Mouse (Mus musculus): ENCODE measurements at regions not wholly inside any gene's neighbourhood (a gene's known extent, or its start where the extent isn't known, plus 50 kb on each side); places are given as distances from the start of the nearest gene placed in this dataset.

DNA sequence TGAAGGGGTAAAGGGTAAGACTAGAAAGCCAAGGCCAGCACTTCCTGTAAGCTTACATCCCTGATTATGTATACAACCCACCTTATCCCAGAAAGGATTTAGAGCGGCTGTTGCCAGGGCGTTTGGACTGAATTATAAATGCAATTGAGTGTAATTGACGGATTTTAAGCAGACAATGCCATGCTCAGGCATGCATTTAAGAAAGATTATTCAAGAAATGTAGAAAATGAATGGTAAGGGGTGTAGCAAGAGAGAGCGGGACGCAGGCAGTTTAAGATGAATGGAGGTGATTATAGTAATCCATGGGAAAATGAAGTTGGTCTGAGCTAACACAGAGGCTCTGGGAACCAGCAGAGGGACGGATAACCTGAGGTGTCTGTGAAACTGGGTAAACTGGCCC is 229.2 kb upstream of the Sox9 start:
- Histone ChIP-seq H3K27me3 (no peaks in the 10 kb centered on the region), H3K4me1 (peaks cover 13% of the 10 kb centered on the region), H3K9me3 (no peaks in the 10 kb centered on the region), H3K4me3 (no peak overlapping the region), H3K9ac (replicated peaks) (no peak overlapping the region), H3K27ac (replicated peaks) (no peak overlapping the region), H3K36me3 (no peaks in the 10 kb centered on the region), H3K4me2 (replicated peaks) (no peak overlapping the region)
- peak; percentile 30; the same call in 1 of the 2 replicates for ATAC-seq (ENCODE audit: low FRiP score, low read depth)
- 14% methylated on average over 6 of the region's 6 CpGs for WGBS

GRCm38 (mm10) chr11:112563027-112563426 is 219.0 kb upstream of the Sox9 start:
- H3K4me1 ChIP-seq: no peaks in the 10 kb centered on the region
- no peak overlapping the region for H3K9ac ChIP-seq (replicated peaks)
- ATAC-seq (ENCODE audit: low FRiP score, low read depth): no peak
- H3K4me3 ChIP-seq: no peak overlapping the region
- no peaks in the 10 kb centered on the region; the same call in 1 of the 2 replicates for H3K27me3 ChIP-seq
- 90% methylated on average over 9 of the region's 9 CpGs for WGBS
- no peak overlapping the region for H3K27ac ChIP-seq (replicated peaks)
- no peaks in the 10 kb centered on the region for H3K9me3 ChIP-seq
- H3K4me2 ChIP-seq (replicated peaks): no peak overlapping the region
- H3K36me3 ChIP-seq: no peaks in the 10 kb centered on the region

DNA sequence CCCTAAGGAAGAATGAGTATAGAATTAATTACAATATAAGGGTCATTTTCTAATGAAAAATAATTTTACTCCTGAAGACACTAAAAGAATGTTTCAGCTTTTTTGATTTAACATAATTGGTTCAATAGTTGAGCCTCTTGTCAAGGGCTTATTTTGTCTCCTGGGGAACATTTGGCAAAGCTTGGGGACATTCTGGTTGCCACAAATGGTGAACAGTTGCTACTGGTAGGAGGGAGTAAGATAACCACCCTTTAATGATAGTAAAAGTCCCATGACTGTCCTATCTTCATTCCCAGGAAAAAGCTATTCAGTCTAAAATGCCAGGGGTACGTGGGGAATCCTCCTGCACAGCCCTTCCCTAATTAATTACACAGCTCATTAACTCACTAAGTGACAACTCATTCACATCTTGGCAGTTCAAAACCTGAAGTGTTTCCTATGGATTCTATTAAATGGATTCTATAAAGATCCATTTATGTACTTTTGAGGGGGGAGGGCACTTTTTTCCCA is 217.3 kb upstream of the Sox9 start:
- ATAC-seq (ENCODE audit: low FRiP score, low read depth): no peak
- H3K27me3 ChIP-seq: no peaks in the 10 kb centered on the region; the same call in 1 of the 2 replicates
- 35% methylated on average over 1 of the region's 1 CpGs for WGBS
- no peak overlapping the region for H3K4me3 ChIP-seq
- H3K27ac ChIP-seq (replicated peaks): no peak overlapping the region
- H3K9me3 ChIP-seq: no peaks in the 10 kb centered on the region
- H3K4me1 ChIP-seq: no peaks in the 10 kb centered on the region
- H3K9ac ChIP-seq (replicated peaks): no peak overlapping the region
- H3K36me3 ChIP-seq: no peaks in the 10 kb centered on the region
- no peak overlapping the region for H3K4me2 ChIP-seq (replicated peaks)

DNA sequence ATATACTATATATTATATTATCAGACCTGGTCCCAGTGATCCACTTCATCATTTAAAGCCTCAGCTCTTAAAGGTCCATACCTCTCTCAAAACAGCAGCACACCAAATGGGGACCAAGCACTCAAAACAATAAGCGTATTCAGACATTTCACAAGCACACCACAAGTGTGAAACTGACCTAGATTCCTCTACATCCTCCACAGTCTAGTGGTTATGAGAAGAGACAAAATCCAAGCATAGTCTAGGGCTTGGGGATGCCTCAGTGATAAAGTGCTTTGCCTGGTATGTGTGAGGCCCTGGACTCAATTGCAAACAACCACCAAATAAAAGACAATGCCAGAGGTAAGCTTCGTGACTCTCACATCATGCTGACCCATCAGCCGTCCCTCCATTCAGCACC is 216.0 kb upstream of the Sox9 start:
- Histone ChIP-seq H3K36me3 (no peaks in the 10 kb centered on the region), H3K4me3 (no peak overlapping the region), H3K9ac (replicated peaks) (no peak overlapping the region), H3K9me3 (no peaks in the 10 kb centered on the region), H3K4me2 (replicated peaks) (no peak overlapping the region), H3K27ac (replicated peaks) (no peak overlapping the region), H3K4me1 (no peaks in the 10 kb centered on the region), H3K27me3 (no peaks in the 10 kb centered on the region; the same call in 1 of the 2 replicates)
- no peak for ATAC-seq (ENCODE audit: low FRiP score, low read depth)
- WGBS: 89% methylated on average over 3 of the region's 3 CpGs

GRCm38 (mm10) chr11:112587386-112587785 is 194.6 kb upstream of the Sox9 start:
- H3K4me3 ChIP-seq: no peak overlapping the region
- no peaks in the 10 kb centered on the region for H3K36me3 ChIP-seq
- H3K27me3 ChIP-seq: no peaks in the 10 kb centered on the region
- no peak for ATAC-seq (ENCODE audit: low FRiP score, low read depth)
- H3K9me3 ChIP-seq: peaks cover 6% of the 10 kb centered on the region
- no peak overlapping the region for H3K4me2 ChIP-seq (replicated peaks)
- H3K9ac ChIP-seq (replicated peaks): no peak overlapping the region
- H3K27ac ChIP-seq (replicated peaks): no peak overlapping the region
- peaks cover 3% of the 10 kb centered on the region; the same call in 1 of the 2 replicates for H3K4me1 ChIP-seq

DNA sequence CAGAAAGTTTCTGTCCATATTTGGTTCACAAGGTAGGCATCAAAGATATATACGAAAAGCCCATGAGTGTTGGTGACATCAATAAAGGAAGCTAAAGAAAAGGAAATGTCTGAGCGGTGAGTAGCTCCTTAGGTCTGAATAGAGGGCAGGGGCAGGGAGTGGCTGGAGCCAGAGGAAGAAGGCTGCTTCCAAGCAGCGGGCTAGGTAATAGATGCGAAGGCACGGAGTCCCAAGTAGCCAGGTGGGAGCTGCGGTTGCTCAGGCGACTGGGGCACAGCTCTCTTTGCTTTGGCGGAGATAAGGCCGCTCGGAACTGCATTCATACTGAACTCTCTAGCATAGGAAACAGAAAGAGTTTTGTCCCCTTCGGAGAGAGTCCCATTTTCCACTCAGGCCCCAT is 193.9 kb upstream of the Sox9 start:
- H3K4me1 ChIP-seq: peaks cover 10% of the 10 kb centered on the region
- H3K4me2 ChIP-seq (replicated peaks): no peak overlapping the region
- no peak for ATAC-seq (ENCODE audit: low FRiP score, low read depth)
- H3K4me3 ChIP-seq: no peak overlapping the region
- 64% methylated on average over 11 of the region's 11 CpGs for WGBS
- peaks cover 6% of the 10 kb centered on the region for H3K9me3 ChIP-seq
- H3K27ac ChIP-seq (replicated peaks): no peak overlapping the region
- H3K36me3 ChIP-seq: no peaks in the 10 kb centered on the region
- H3K9ac ChIP-seq (replicated peaks): no peak overlapping the region
- no peaks in the 10 kb centered on the region for H3K27me3 ChIP-seq

GRCm38 (mm10) chr11:112590214-112590613 is 191.8 kb upstream of the Sox9 start:
- no peak overlapping the region for H3K9ac ChIP-seq (replicated peaks)
- WGBS: 90% methylated on average over 7 of the region's 7 CpGs
- no peaks in the 10 kb centered on the region for H3K36me3 ChIP-seq
- H3K4me3 ChIP-seq: no peak overlapping the region
- H3K27me3 ChIP-seq: no peaks in the 10 kb centered on the region
- H3K4me2 ChIP-seq (replicated peaks): no peak overlapping the region
- H3K4me1 ChIP-seq: peaks cover 17% of the 10 kb centered on the region
- H3K9me3 ChIP-seq: peaks cover 6% of the 10 kb centered on the region
- no peak for ATAC-seq (ENCODE audit: low FRiP score, low read depth)
- H3K27ac ChIP-seq (replicated peaks): no peak overlapping the region

DNA sequence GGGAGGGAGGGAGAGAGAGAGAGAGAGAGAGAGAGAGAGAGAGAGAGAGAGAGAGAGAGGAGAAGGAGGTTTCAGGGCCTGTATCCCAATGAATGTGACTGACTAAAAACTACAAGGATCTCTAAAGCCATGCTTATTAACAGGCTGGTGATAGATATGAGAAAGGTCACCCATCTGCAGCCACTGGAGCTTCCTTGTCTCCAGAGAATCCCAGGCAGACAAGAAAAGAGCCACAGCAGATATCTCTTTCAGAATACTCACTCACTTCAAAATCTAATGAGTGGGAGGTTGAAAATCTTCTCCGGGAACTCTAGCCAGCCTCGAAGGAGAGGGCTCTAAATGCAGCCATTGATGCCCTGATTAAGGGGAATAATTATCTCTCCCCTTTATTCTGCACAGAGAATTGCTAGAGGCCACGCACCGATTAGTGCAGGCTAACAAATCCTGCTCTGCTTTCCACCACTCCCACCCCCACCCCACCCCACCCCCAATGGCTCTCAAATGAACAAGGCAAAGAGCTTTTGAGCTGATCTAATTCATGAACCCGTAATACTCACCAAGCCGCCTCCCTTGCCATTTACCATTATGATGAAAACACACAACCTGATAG is 189.5 kb upstream of the Sox9 start:
- peak overlapping the region; percentile 49; the same call in 1 of the 2 replicates for H3K27ac ChIP-seq (replicated peaks)
- peaks cover 6% of the 10 kb centered on the region for H3K9me3 ChIP-seq
- H3K4me1 ChIP-seq: peaks cover 17% of the 10 kb centered on the region
- no peaks in the 10 kb centered on the region for H3K36me3 ChIP-seq
- H3K4me2 ChIP-seq (replicated peaks): peak overlapping the region; percentile 11; the same call in 1 of the 2 replicates
- no peak overlapping the region for H3K9ac ChIP-seq (replicated peaks)
- WGBS: 18% methylated on average over 6 of the region's 6 CpGs
- peak; percentile 76 for ATAC-seq (ENCODE audit: low FRiP score, low read depth)
- no peak overlapping the region for H3K4me3 ChIP-seq
- no peaks in the 10 kb centered on the region for H3K27me3 ChIP-seq

DNA sequence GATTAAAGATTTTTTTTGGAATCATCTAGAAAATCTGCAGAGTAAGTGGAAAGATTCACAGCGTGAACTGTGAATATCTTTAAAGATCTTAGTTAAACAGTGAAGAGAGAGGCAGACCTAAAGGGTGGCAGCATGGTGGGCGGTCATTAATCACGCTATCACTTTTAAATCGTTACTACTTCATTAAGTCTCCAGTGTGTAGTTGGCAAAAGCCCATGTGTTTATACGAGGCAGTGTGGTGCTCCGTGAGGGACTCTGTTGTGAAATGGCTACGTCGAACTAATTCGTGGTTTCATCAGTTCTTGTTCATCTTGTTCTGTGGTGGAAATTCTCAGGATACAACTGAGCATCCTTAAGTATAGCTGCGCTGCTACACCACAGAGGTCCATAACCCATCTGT is 188.2 kb upstream of the Sox9 start:
- Histone ChIP-seq H3K4me3 (no peak overlapping the region), H3K36me3 (no peaks in the 10 kb centered on the region), H3K9ac (replicated peaks) (no peak overlapping the region), H3K4me2 (replicated peaks) (no peak overlapping the region), H3K4me1 (peaks cover 17% of the 10 kb centered on the region), H3K27me3 (no peaks in the 10 kb centered on the region), H3K9me3 (peaks cover 6% of the 10 kb centered on the region), H3K27ac (replicated peaks) (no peak overlapping the region)
- ATAC-seq (ENCODE audit: low FRiP score, low read depth): no peak
- WGBS: 88% methylated on average over 10 of the region's 10 CpGs

DNA sequence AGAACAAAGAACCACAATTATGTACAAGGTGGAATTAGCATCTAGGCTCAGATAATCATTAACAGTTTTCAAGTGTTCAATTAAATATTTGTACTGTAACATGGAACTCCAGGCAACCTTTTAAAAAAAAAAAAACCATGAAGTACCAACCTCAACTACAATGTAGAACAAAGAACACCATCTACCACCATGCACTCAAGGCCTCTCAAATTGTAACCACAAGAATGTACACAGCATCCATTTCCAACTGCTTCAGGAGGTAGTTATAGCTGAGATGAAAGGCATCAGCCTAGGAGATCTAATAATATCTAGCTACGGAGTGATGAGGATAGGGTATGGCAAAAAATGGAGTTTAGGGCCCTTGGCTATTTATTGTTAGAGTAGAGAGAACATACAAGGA is 174.7 kb upstream of the Sox9 start:
- no peaks in the 10 kb centered on the region for H3K36me3 ChIP-seq

DNA sequence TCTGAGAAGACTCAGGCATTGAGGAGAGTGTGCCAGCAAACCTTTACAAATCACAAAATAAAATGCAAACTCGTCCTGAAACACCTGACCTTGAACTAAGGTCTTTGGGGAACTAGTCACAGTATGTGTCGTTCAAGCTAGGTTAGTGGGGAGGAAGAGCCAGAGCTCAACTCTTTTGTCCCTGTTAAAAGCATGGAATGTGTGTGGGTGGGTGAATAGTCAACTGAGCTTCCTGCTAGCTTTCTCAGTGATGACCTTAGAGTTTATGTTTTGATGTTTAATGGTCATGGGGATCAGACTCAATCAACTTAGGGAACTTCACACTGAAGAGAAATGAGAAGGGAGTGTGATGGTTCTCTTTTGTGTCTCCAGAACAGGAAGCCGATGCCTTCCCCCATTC is 172.7 kb upstream of the Sox9 start:
- no peaks in the 10 kb centered on the region for H3K9me3 ChIP-seq
- no peak overlapping the region for H3K27ac ChIP-seq (replicated peaks)
- WGBS: 62% methylated on average over 3 of the region's 3 CpGs
- no peaks in the 10 kb centered on the region for H3K36me3 ChIP-seq
- H3K4me2 ChIP-seq (replicated peaks): no peak overlapping the region
- no peak overlapping the region for H3K4me3 ChIP-seq
- ATAC-seq (ENCODE audit: low FRiP score, low read depth): no peak
- peaks cover 2% of the 10 kb centered on the region; the same call in 1 of the 2 replicates for H3K4me1 ChIP-seq
- no peak overlapping the region for H3K9ac ChIP-seq (replicated peaks)
- no peaks in the 10 kb centered on the region for H3K27me3 ChIP-seq

More for the DNA sequence above, 174.7 kb upstream of the Sox9 start:
- no peaks in the 10 kb centered on the region for H3K27me3 ChIP-seq
- H3K4me1 ChIP-seq: peaks cover 2% of the 10 kb centered on the region; the same call in 1 of the 2 replicates
- 92% methylated on average over 1 of the region's 1 CpGs for WGBS
- ATAC-seq (ENCODE audit: low FRiP score, low read depth): no peak
- H3K4me3 ChIP-seq: no peak overlapping the region
- H3K9ac ChIP-seq (replicated peaks): no peak overlapping the region
- H3K9me3 ChIP-seq: no peaks in the 10 kb centered on the region
- no peak overlapping the region for H3K27ac ChIP-seq (replicated peaks)
- no peak overlapping the region for H3K4me2 ChIP-seq (replicated peaks)

DNA sequence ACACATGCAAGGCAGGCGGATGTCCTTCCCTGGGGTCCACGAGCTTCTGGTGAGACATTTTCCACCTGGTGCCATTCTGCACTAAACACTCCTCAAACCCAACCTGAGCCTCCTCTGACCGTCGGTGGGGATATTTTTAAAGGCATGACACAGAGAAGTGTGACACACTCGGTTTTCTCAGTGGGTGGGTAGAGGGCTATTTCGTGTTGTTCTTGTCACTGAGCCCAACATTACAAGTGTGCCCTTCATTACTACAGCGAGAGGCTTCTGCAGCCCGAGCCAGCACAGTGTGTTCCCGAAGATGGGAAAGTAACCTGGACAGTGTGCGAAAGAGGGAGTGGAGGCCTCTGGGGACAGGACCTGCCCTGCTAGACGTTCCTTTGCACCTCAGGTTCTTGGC is 171.0 kb upstream of the Sox9 start:
- H3K9me3 ChIP-seq: no peaks in the 10 kb centered on the region
- no peak for ATAC-seq (ENCODE audit: low FRiP score, low read depth)
- no peaks in the 10 kb centered on the region for H3K36me3 ChIP-seq
- peaks cover 2% of the 10 kb centered on the region; the same call in 1 of the 2 replicates for H3K4me1 ChIP-seq
- no peak overlapping the region for H3K27ac ChIP-seq (replicated peaks)
- no peak overlapping the region for H3K4me3 ChIP-seq
- H3K27me3 ChIP-seq: no peaks in the 10 kb centered on the region
- no peak overlapping the region for H3K4me2 ChIP-seq (replicated peaks)
- H3K9ac ChIP-seq (replicated peaks): no peak overlapping the region
- WGBS: 81% methylated on average over 11 of the region's 11 CpGs

DNA sequence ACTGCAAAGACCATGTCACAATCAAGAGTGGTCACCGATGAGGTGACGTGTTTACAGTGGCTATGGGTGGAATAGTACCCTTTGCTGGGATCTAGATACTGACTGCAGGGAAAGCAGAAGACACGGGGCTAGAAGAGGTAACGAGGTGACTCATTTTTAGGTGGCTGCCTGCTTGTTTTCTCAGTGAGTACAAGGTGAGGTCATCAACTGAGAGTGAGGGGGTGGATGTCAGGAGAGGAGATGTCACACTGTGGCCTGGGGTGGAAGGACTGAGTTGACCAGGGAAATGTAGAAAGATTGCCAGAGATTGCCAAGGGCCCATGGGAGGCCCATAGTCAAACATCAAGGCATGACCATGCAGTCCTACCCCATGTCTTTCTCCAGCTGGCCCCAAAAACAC is 166.4 kb upstream of the Sox9 start:
- Histone ChIP-seq H3K36me3 (no peaks in the 10 kb centered on the region), H3K9ac (replicated peaks) (no peak overlapping the region), H3K27me3 (no peaks in the 10 kb centered on the region), H3K4me3 (no peak overlapping the region), H3K4me1 (peaks cover 6% of the 10 kb centered on the region), H3K9me3 (no peaks in the 10 kb centered on the region), H3K4me2 (replicated peaks) (no peak overlapping the region), H3K27ac (replicated peaks) (no peak overlapping the region)
- 94% methylated on average over 4 of the region's 4 CpGs for WGBS
- no peak for ATAC-seq (ENCODE audit: low FRiP score, low read depth)
